Mouse (Mus musculus): ENCODE data around the gene Prelid3b. TPM values are rescaled to one million over a fixed set of nuclear protein-coding genes. Genes with fewer than 3 reads are reported as not detected.

Gene Prelid3b
- 118 and 122 TPM in 2 replicates for polyA plus RNA-seq (2015; fragmentation: Nextera tagmentation; extraction: Ambion mirVana)

DNA sequence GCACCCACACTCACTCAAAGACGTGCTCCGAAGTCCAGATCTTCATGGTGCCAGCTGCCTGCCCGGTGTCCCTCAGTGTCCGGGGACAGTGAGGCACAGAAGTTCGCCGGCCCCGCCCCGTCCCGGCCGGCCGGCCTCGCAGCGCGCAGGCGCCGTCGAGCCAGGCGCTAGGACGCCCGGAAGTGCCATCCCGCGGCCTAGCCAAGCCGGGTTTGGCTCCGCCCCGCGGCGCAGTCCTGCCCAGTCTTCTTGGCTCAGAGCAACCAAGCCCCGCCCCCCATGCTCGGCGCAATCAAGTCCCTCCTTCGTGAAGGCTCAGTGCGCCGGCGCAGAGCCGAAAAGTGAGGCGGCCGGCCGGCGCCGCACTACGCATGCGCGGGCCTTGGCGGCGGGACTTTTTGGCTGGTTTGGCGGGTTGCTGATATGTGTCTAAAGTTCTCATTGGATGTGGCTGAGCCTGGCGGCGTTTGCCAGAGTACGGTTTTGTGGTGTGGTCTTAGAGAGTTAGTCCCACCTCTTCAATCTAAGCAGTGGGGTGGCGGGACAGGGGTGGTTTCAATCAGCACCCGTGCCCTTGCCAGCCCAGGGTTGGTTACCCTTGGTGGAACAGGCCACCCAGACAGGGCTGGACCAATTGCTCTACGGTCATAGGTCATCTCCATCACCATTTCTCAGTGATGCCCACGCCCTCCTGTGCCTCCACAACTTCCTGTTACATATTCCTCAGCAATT lies at the start of gene Prelid3b:
Gene Prelid3b, minus strand, starts transcription at position 264 of the 732 bp plus-strand sequence.
- H3K27me3 ChIP-seq (ENCODE audit: control insufficient read depth, insufficient read depth, low read length) = no peaks in the 10 kb centered on the region
- under 1% methylated on average over 53 of the region's 53 CpGs for WGBS
- H3K4me2 ChIP-seq (ENCODE audit: low read depth, low read length) = peak within 1 kb of the TSS; percentile 86
- H3K27ac ChIP-seq (ENCODE audit: low read length) = peak within 1 kb of the TSS; percentile 87
- H3K36me3 ChIP-seq (ENCODE audit: control insufficient read depth, insufficient read depth, low read length) = no peaks in the 10 kb centered on the region
- no peaks in the 10 kb centered on the region for H3K9me3 ChIP-seq (replicated peaks; ENCODE audit: control insufficient read depth, low read length)
- H3K9ac ChIP-seq (ENCODE audit: low read length) = peak within 1 kb of the TSS; percentile 90
- H3K4me3 ChIP-seq (replicated peaks; ENCODE audit: low read length) = peak within 1 kb of the TSS; percentile 85
- ATAC-seq (ENCODE audit: insufficient read depth, low FRiP score) = peak; percentile 97
- H3K4me1 ChIP-seq (ENCODE audit: control insufficient read depth, insufficient read depth, low read length) = peaks cover 9% of the 10 kb centered on the region; the same call in 1 of the 2 replicates

DNA sequence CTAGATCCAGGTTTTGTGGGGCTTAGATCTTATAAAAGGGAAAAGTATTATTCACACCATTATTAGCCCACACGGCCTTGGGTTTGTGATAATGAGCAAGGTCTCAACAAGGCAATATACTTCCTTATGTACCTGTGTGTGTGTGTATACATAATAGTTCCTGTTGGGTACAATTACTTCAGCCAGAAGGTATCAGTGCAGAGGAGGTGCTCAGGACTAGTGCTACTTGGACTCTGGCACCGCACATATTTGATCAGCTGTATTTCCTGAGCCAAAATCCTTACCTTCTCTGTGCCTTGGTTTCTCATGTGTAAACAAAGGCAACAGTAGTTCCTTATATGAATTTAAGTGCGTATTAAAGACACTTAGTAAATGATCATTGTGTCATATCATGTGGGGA lies 49.3 kb upstream of the Prelid3b start:
- no peaks in the 10 kb centered on the region for H3K9me3 ChIP-seq (replicated peaks; ENCODE audit: control insufficient read depth, low read length)
- no peaks in the 10 kb centered on the region for H3K27me3 ChIP-seq (ENCODE audit: control insufficient read depth, insufficient read depth, low read length)
- H3K27ac ChIP-seq (ENCODE audit: low read length) = no peak overlapping the region
- ATAC-seq (ENCODE audit: insufficient read depth, low FRiP score) = peak; percentile 56; the same call in 1 of the 2 replicates
- 81% methylated on average over 3 of the region's 3 CpGs for WGBS
- no peak overlapping the region for H3K4me2 ChIP-seq (ENCODE audit: low read depth, low read length)
- no peak overlapping the region for H3K9ac ChIP-seq (ENCODE audit: low read length)
- H3K36me3 ChIP-seq (ENCODE audit: control insufficient read depth, insufficient read depth, low read length) = no peaks in the 10 kb centered on the region
- 0 out of 2 replicates have a peak, but pooled peaks cover 2% of the 10 kb centered on the region for H3K4me1 ChIP-seq (ENCODE audit: control insufficient read depth, insufficient read depth, low read length)
- H3K4me3 ChIP-seq (replicated peaks; ENCODE audit: low read length) = no peak overlapping the region

- H3K9me3 ChIP-seq (replicated peaks; ENCODE audit: control insufficient read depth, low read length) = no peaks in the 10 kb centered on the region
- no peak overlapping the region for H3K9ac ChIP-seq (ENCODE audit: low read length)
- H3K36me3 ChIP-seq (ENCODE audit: control insufficient read depth, insufficient read depth, low read length) = no peaks in the 10 kb centered on the region
- H3K4me2 ChIP-seq (ENCODE audit: low read depth, low read length) = no peak overlapping the region
- 63% methylated on average over 8 of the region's 8 CpGs for WGBS
- H3K27ac ChIP-seq (ENCODE audit: low read length) = no peak overlapping the region
- no peak overlapping the region for H3K4me3 ChIP-seq (replicated peaks; ENCODE audit: low read length)
- H3K4me1 ChIP-seq (ENCODE audit: control insufficient read depth, insufficient read depth, low read length) = 0 out of 2 replicates have a peak, but pooled peaks cover 3% of the 10 kb centered on the region
- no peaks in the 10 kb centered on the region for H3K27me3 ChIP-seq (ENCODE audit: control insufficient read depth, insufficient read depth, low read length)
- ATAC-seq (ENCODE audit: insufficient read depth, low FRiP score) = no peak
Observed at GRCm38 (mm10) chr2:174517141-174518079, 44.5 kb upstream of the Prelid3b start.

DNA sequence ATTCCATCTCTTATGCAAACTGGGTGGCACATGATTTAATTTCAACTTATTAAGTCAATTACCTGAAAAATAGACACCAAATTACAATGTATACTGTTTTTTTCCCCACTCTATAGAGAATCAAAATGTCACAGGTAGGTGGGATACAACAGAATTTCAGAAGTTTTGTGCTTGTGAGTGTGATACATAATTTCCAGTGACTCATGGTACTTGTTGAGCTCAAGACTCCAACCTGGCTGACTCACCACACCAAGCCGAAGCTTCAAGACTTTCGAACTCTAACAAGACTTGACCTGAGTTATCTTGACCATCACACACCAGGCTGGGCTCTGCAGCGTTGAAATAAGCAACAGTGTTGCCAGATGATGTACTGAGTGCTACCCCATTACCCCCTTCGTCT lies 42.0 kb upstream of the Prelid3b start:
- WGBS = 67% methylated on average over 4 of the region's 4 CpGs
- H3K36me3 ChIP-seq (ENCODE audit: control insufficient read depth, insufficient read depth, low read length) = no peaks in the 10 kb centered on the region
- no peak overlapping the region for H3K4me3 ChIP-seq (replicated peaks; ENCODE audit: low read length)
- no peak overlapping the region for H3K9ac ChIP-seq (ENCODE audit: low read length)
- H3K4me1 ChIP-seq (ENCODE audit: control insufficient read depth, insufficient read depth, low read length) = 0 out of 2 replicates have a peak, but pooled peaks cover 3% of the 10 kb centered on the region
- no peak overlapping the region for H3K4me2 ChIP-seq (ENCODE audit: low read depth, low read length)
- no peak overlapping the region for H3K27ac ChIP-seq (ENCODE audit: low read length)
- no peaks in the 10 kb centered on the region for H3K27me3 ChIP-seq (ENCODE audit: control insufficient read depth, insufficient read depth, low read length)
- ATAC-seq (ENCODE audit: insufficient read depth, low FRiP score) = no peak
- H3K9me3 ChIP-seq (replicated peaks; ENCODE audit: control insufficient read depth, low read length) = no peaks in the 10 kb centered on the region

DNA sequence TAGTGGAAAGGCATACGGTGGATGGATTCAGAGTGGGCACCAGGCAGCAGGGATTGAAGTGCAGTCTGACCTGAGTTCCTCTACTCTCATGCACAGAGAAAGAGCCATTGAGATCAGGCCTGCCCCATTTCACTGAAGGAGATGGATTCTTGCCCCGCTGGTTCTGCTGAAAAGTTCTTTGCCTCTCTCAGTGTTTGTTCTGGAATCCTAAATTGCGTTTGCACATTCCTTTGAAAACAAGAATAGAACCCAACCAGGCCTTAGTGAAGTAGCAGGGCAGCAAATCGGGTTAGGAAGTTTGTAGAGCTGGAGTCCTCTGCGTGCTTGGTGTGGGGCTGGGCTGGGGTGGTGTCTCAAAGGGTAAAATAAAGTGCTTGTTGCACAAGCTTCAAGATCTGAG lies 40.9 kb upstream of the Prelid3b start:
- WGBS = 61% methylated on average over 5 of the region's 5 CpGs
- ATAC-seq (ENCODE audit: insufficient read depth, low FRiP score) = no peak
- no peak overlapping the region for H3K27ac ChIP-seq (ENCODE audit: low read length)

DNA sequence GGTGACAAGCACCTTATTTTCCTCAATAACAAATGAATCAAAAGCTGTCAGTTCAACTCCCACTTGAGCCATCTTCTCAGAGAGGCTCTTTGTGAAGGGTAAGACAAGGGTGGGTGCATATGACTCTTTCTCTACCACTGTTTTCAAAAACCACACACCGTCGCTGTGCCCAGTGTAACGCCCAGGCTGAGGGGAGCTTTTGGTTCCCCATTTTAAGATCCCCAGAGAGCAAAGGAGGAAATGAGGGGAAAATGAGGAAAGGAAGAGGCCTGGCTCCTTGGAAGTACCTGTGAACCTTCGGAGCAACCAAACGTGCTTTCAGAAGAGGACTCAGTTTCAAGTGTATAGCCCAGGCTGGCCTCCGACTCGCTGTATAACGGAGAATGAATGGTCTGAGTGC lies 36.9 kb upstream of the Prelid3b start:
- no peaks in the 10 kb centered on the region for H3K27me3 ChIP-seq (ENCODE audit: control insufficient read depth, insufficient read depth, low read length)
- H3K4me3 ChIP-seq (replicated peaks; ENCODE audit: low read length) = no peak overlapping the region
- ATAC-seq (ENCODE audit: insufficient read depth, low FRiP score) = no peak
- H3K4me2 ChIP-seq (ENCODE audit: low read depth, low read length) = no peak overlapping the region
- no peak overlapping the region for H3K9ac ChIP-seq (ENCODE audit: low read length)
- WGBS = 83% methylated on average over 8 of the region's 8 CpGs
- H3K27ac ChIP-seq (ENCODE audit: low read length) = no peak overlapping the region
- H3K9me3 ChIP-seq (replicated peaks; ENCODE audit: control insufficient read depth, low read length) = no peaks in the 10 kb centered on the region
- no peaks in the 10 kb centered on the region for H3K36me3 ChIP-seq (ENCODE audit: control insufficient read depth, insufficient read depth, low read length)
- H3K4me1 ChIP-seq (ENCODE audit: control insufficient read depth, insufficient read depth, low read length) = no peaks in the 10 kb centered on the region

More for the DNA sequence above, 40.9 kb upstream of the Prelid3b start:
- Histone ChIP-seq H3K36me3 (ENCODE audit: control insufficient read depth, insufficient read depth, low read length) (no peaks in the 10 kb centered on the region), H3K27me3 (ENCODE audit: control insufficient read depth, insufficient read depth, low read length) (no peaks in the 10 kb centered on the region), H3K4me1 (ENCODE audit: control insufficient read depth, insufficient read depth, low read length) (0 out of 2 replicates have a peak, but pooled peaks cover 3% of the 10 kb centered on the region), H3K9ac (ENCODE audit: low read length) (no peak overlapping the region), H3K4me3 (replicated peaks; ENCODE audit: low read length) (no peak overlapping the region), H3K4me2 (ENCODE audit: low read depth, low read length) (no peak overlapping the region), H3K9me3 (replicated peaks; ENCODE audit: control insufficient read depth, low read length) (no peaks in the 10 kb centered on the region)

GRCm38 (mm10) chr2:174507998-174508397 lies 35.1 kb upstream of the Prelid3b start:
- no peak for ATAC-seq (ENCODE audit: insufficient read depth, low FRiP score)
- no peaks in the 10 kb centered on the region for H3K36me3 ChIP-seq (ENCODE audit: control insufficient read depth, insufficient read depth, low read length)
- no peaks in the 10 kb centered on the region for H3K9me3 ChIP-seq (replicated peaks; ENCODE audit: control insufficient read depth, low read length)
- H3K4me2 ChIP-seq (ENCODE audit: low read depth, low read length) = no peak overlapping the region
- H3K4me3 ChIP-seq (replicated peaks; ENCODE audit: low read length) = no peak overlapping the region
- 50% methylated on average over 4 of the region's 4 CpGs for WGBS
- no peaks in the 10 kb centered on the region for H3K27me3 ChIP-seq (ENCODE audit: control insufficient read depth, insufficient read depth, low read length)
- no peak overlapping the region for H3K27ac ChIP-seq (ENCODE audit: low read length)
- H3K9ac ChIP-seq (ENCODE audit: low read length) = no peak overlapping the region
- H3K4me1 ChIP-seq (ENCODE audit: control insufficient read depth, insufficient read depth, low read length) = no peaks in the 10 kb centered on the region

GRCm38 (mm10) chr2:174502831-174503460 lies 30.1 kb upstream of the Prelid3b start:
- H3K27me3 ChIP-seq (ENCODE audit: control insufficient read depth, insufficient read depth, low read length) = no peaks in the 10 kb centered on the region
- H3K4me3 ChIP-seq (replicated peaks; ENCODE audit: low read length) = no peak overlapping the region
- no peak overlapping the region for H3K4me2 ChIP-seq (ENCODE audit: low read depth, low read length)
- no peaks in the 10 kb centered on the region for H3K36me3 ChIP-seq (ENCODE audit: control insufficient read depth, insufficient read depth, low read length)
- no peaks in the 10 kb centered on the region for H3K4me1 ChIP-seq (ENCODE audit: control insufficient read depth, insufficient read depth, low read length)
- H3K9ac ChIP-seq (ENCODE audit: low read length) = no peak overlapping the region
- no peaks in the 10 kb centered on the region for H3K9me3 ChIP-seq (replicated peaks; ENCODE audit: control insufficient read depth, low read length)
- no peak overlapping the region for H3K27ac ChIP-seq (ENCODE audit: low read length)
- ATAC-seq (ENCODE audit: insufficient read depth, low FRiP score) = no peak
- WGBS = 62% methylated on average over 25 of the region's 25 CpGs
